Mouse (Mus musculus): Measurements from ENCODE around the gene Tcf7l2.

- TF ChIP-seq POLR2A (IDR thresholded peaks at IDR 0.05; ENCODE audit: low read depth, low read length) = no peak
- no peak for TF ChIP-seq CTCF (conservative IDR thresholded peaks at IDR 0.05; ENCODE audit: insufficient read depth, insufficient read length, low read depth, low read length)
Measured at GRCm38 (mm10) chr19:55825001-55825827, 83.6 kb downstream of the Tcf7l2 start.

All from kidney, adult 2 months (tissue).